Mouse (Mus musculus): ENCODE measurements around the gene Otulinl. TPM values are rescaled to one million over a fixed set of nuclear protein-coding genes. Genes with fewer than 3 reads are reported as not detected.

Otulinl gene
- total RNA-seq, 1 experiment, result 1.7 TPM

- Histone ChIP-seq H3K4me1 (ENCODE audit: control insufficient read depth in 2 of 2, insufficient read depth in 2 of 2, low read length in 2 of 2, poor library complexity in 1 of 2) (peaks cover 0 to 14% of the 10 kb centered on the region in 2 experiments; a peak in 1 of 4 replicates), H3K27ac (ENCODE audit: insufficient read depth, low read depth, low read length, poor library complexity, severe bottlenecking) (no peak overlapping the region), H3K36me3 (ENCODE audit: control insufficient read depth, insufficient read depth, low read length, poor library complexity, severe bottlenecking) (peaks cover 4% of the 10 kb centered on the region; the same call in 1 of the 2 replicates), H3K9ac (ENCODE audit: insufficient read depth, low read depth, low read length, poor library complexity, severe bottlenecking) (peak overlapping the region; percentile 91), H3K4me3 (ENCODE audit: insufficient read depth in 1 of 2, low read depth in 1 of 2, low read length in 2 of 2, poor library complexity in 1 of 2, severe bottlenecking in 1 of 2) (peak overlapping the region; percentile 82 to 95), H3K9me3 (ENCODE audit: control insufficient read depth, insufficient read depth, low read depth, low read length) (no peaks in the 10 kb centered on the region)
- in situ Hi-C loops (cut with MboI; ENCODE audit: low sequenced_read_pairs in 2 of 2, unreplicated experiment in 2 of 2), result no loop called here
- TF ChIP-seq MAFK (IDR thresholded peaks at IDR 0.05; ENCODE audit: insufficient read depth, low read depth, low read length) (no peak), ZNF384 (IDR thresholded peaks at IDR 0.05; ENCODE audit: low read depth, low read length) (no peak), HCFC1 (IDR thresholded peaks at IDR 0.05; ENCODE audit: borderline replicate concordance, insufficient read depth, low read length) (no peak), ZC3H11A (IDR thresholded peaks at IDR 0.05; ENCODE audit: borderline replicate concordance, low read depth, low read length) (no peak), CHD2 (IDR thresholded peaks at IDR 0.05; ENCODE audit: low read depth, low read length) (no peak)
- no peak for DNase-seq (ENCODE audit: low read depth, low spot score)
Observed at GRCm38 (mm10) chr15:27629800-27630600, 51.4 kb downstream of the Otulinl start.

GRCm38 (mm10) chr15:27629046-27629445 lies 52.3 kb downstream of the Otulinl start:
- TF ChIP-seq CHD2 (IDR thresholded peaks at IDR 0.05; ENCODE audit: low read depth, low read length) (no peak), ZC3H11A (IDR thresholded peaks at IDR 0.05; ENCODE audit: borderline replicate concordance, low read depth, low read length) (no peak)
- Histone ChIP-seq H3K4me3 (ENCODE audit: insufficient read depth in 1 of 2, low read depth in 1 of 2, low read length in 2 of 2, poor library complexity in 1 of 2, severe bottlenecking in 1 of 2) (no peak overlapping the region), H3K4me1 (ENCODE audit: control insufficient read depth in 2 of 2, insufficient read depth in 2 of 2, low read length in 2 of 2, poor library complexity in 1 of 2) (peaks cover 0 to 13% of the 10 kb centered on the region in 2 experiments; a peak in 1 of 4 replicates), H3K36me3 (ENCODE audit: control insufficient read depth, insufficient read depth, low read length, poor library complexity, severe bottlenecking) (peaks cover 6% of the 10 kb centered on the region; the same call in 1 of the 2 replicates), H3K9me3 (ENCODE audit: control insufficient read depth, insufficient read depth, low read depth, low read length) (no peaks in the 10 kb centered on the region), H3K9ac (ENCODE audit: insufficient read depth, low read depth, low read length, poor library complexity, severe bottlenecking) (no peak overlapping the region), H3K27ac (ENCODE audit: insufficient read depth, low read depth, low read length, poor library complexity, severe bottlenecking) (no peak overlapping the region)
- no peak for DNase-seq (ENCODE audit: low read depth, low spot score)
- in situ Hi-C loops (cut with MboI; ENCODE audit: low sequenced_read_pairs in 2 of 2, unreplicated experiment in 2 of 2), result no loop called here

GRCm38 (mm10) chr15:27627794-27628193 lies 53.6 kb downstream of the Otulinl start:
- Histone ChIP-seq H3K27ac (ENCODE audit: insufficient read depth, low read depth, low read length, poor library complexity, severe bottlenecking) (no peak overlapping the region), H3K9me3 (ENCODE audit: control insufficient read depth, insufficient read depth, low read depth, low read length) (no peaks in the 10 kb centered on the region), H3K4me3 (ENCODE audit: insufficient read depth in 1 of 2, low read depth in 1 of 2, low read length in 2 of 2, poor library complexity in 1 of 2, severe bottlenecking in 1 of 2) (no peak overlapping the region), H3K9ac (ENCODE audit: insufficient read depth, low read depth, low read length, poor library complexity, severe bottlenecking) (no peak overlapping the region), H3K4me1 (ENCODE audit: control insufficient read depth in 2 of 2, insufficient read depth in 2 of 2, low read length in 2 of 2, poor library complexity in 1 of 2) (peaks cover 0 to 9% of the 10 kb centered on the region in 2 experiments; a peak in 1 of 4 replicates), H3K36me3 (ENCODE audit: control insufficient read depth, insufficient read depth, low read length, poor library complexity, severe bottlenecking) (peaks cover 6% of the 10 kb centered on the region; the same call in 1 of the 2 replicates)
- in situ Hi-C loops (cut with MboI; ENCODE audit: low sequenced_read_pairs in 2 of 2, unreplicated experiment in 2 of 2), result no loop called here
- TF ChIP-seq MAFK (IDR thresholded peaks at IDR 0.05; ENCODE audit: insufficient read depth, low read depth, low read length) (no peak), HCFC1 (IDR thresholded peaks at IDR 0.05; ENCODE audit: borderline replicate concordance, insufficient read depth, low read length) (no peak), ZNF384 (IDR thresholded peaks at IDR 0.05; ENCODE audit: low read depth, low read length) (no peak), ZC3H11A (IDR thresholded peaks at IDR 0.05; ENCODE audit: borderline replicate concordance, low read depth, low read length) (no peak), CHD2 (IDR thresholded peaks at IDR 0.05; ENCODE audit: low read depth, low read length) (no peak)
- no peak for DNase-seq (ENCODE audit: low read depth, low spot score)

- H3K36me3 ChIP-seq (ENCODE audit: control insufficient read depth, insufficient read depth, low read length, poor library complexity, severe bottlenecking), result peaks cover 6% of the 10 kb centered on the region; the same call in 1 of the 2 replicates
- in situ Hi-C loops (cut with MboI; ENCODE audit: low sequenced_read_pairs in 2 of 2, unreplicated experiment in 2 of 2), result no loop called here
Observed at GRCm38 (mm10) chr15:27626314-27626713, 55.1 kb downstream of the Otulinl start.

More at GRCm38 (mm10) chr15:27626314-27626713, 55.1 kb downstream of the Otulinl start:
- no peak overlapping the region for H3K27ac ChIP-seq (ENCODE audit: insufficient read depth, low read depth, low read length, poor library complexity, severe bottlenecking)
- no peaks in the 10 kb centered on the region for H3K9me3 ChIP-seq (ENCODE audit: control insufficient read depth, insufficient read depth, low read depth, low read length)
- no peak for DNase-seq (ENCODE audit: low read depth, low spot score)
- H3K9ac ChIP-seq (ENCODE audit: insufficient read depth, low read depth, low read length, poor library complexity, severe bottlenecking), result no peak overlapping the region
- H3K4me1 ChIP-seq (ENCODE audit: control insufficient read depth in 2 of 2, insufficient read depth in 2 of 2, low read length in 2 of 2, poor library complexity in 1 of 2), result peaks cover 0 to 9% of the 10 kb centered on the region in 2 experiments; a peak in 1 of 4 replicates
- no peak overlapping the region for H3K4me3 ChIP-seq (ENCODE audit: insufficient read depth in 1 of 2, low read depth in 1 of 2, low read length in 2 of 2, poor library complexity in 1 of 2, severe bottlenecking in 1 of 2)
- no peak for TF ChIP-seq ZC3H11A (IDR thresholded peaks at IDR 0.05; ENCODE audit: borderline replicate concordance, low read depth, low read length)
- TF ChIP-seq HCFC1 (IDR thresholded peaks at IDR 0.05; ENCODE audit: borderline replicate concordance, insufficient read depth, low read length), result no peak
- no peak for TF ChIP-seq MAFK (IDR thresholded peaks at IDR 0.05; ENCODE audit: insufficient read depth, low read depth, low read length)
- no peak for TF ChIP-seq ZNF384 (IDR thresholded peaks at IDR 0.05; ENCODE audit: low read depth, low read length)
- no peak for TF ChIP-seq CHD2 (IDR thresholded peaks at IDR 0.05; ENCODE audit: low read depth, low read length)
